Mouse (Mus musculus): ENCODE data around the gene Gm49394. TPM values are rescaled to one million over a fixed set of nuclear protein-coding genes. Genes with fewer than 3 reads are reported as not detected.

The Gm49394 gene
- 0.16 and 0.37 TPM in 2 replicates for polyA plus RNA-seq (2014; fragmentation: Nextera tagmentation; extraction: Ambion mirVana)

GRCm38 (mm10) chr7:142669751-142670625 is at the start of gene Gm49394:
Gm49394 (minus strand) TSS chr7:142669942.
- Histone ChIP-seq H3K4me3 (ENCODE audit: low read depth, low read length) (no peak within 1 kb of the TSS), H3K36me3 (ENCODE audit: control insufficient read depth, insufficient read depth, low read length) (peaks cover 13% of the 10 kb centered on the region; the same call in 1 of the 2 replicates), H3K27me3 (ENCODE audit: control insufficient read depth, insufficient read depth, low read length) (peaks cover 15% of the 10 kb centered on the region), H3K9me3 (replicated peaks; ENCODE audit: control insufficient read depth, low read length) (peaks cover 33% of the 10 kb centered on the region), H3K4me1 (ENCODE audit: control insufficient read depth, insufficient read depth, low read length) (no peaks in the 10 kb centered on the region), H3K4me2 (no peak within 1 kb of the TSS), H3K9ac (ENCODE audit: low read depth, low read length) (no peak within 1 kb of the TSS), H3K27ac (ENCODE audit: low read depth, low read length) (no peak within 1 kb of the TSS)
- ATAC-seq (replicated peaks; ENCODE audit: insufficient number of reproducible peaks, low FRiP score, low TSS enrichment), result no peak; the same call in 1 of the 2 replicates
- 82% methylated on average over 23 of the region's 23 CpGs for WGBS (ENCODE audit: insufficient replicate concordance)

- no peak for ATAC-seq (replicated peaks; ENCODE audit: insufficient number of reproducible peaks, low FRiP score, low TSS enrichment)
- H3K4me3 ChIP-seq (ENCODE audit: low read depth, low read length), result no peak overlapping the region
- no peaks in the 10 kb centered on the region for H3K27me3 ChIP-seq (ENCODE audit: control insufficient read depth, insufficient read depth, low read length)
- H3K9me3 ChIP-seq (replicated peaks; ENCODE audit: control insufficient read depth, low read length), result no peaks in the 10 kb centered on the region
- H3K4me1 ChIP-seq (ENCODE audit: control insufficient read depth, insufficient read depth, low read length), result no peaks in the 10 kb centered on the region
- no peak overlapping the region for H3K27ac ChIP-seq (ENCODE audit: low read depth, low read length)
- 17% methylated on average over 8 of the region's 8 CpGs for WGBS (ENCODE audit: insufficient replicate concordance)
- H3K4me2 ChIP-seq, result peak overlapping the region; percentile 59
- H3K36me3 ChIP-seq (ENCODE audit: control insufficient read depth, insufficient read depth, low read length), result no peaks in the 10 kb centered on the region
- peak overlapping the region; percentile 69 for H3K9ac ChIP-seq (ENCODE audit: low read depth, low read length)
Measured at GRCm38 (mm10) chr7:142714783-142715498, 45.2 kb upstream of the Gm49394 start.

- WGBS (ENCODE audit: insufficient replicate concordance), result 86% methylated on average over 2 of the region's 2 CpGs
- Histone ChIP-seq H3K27ac (ENCODE audit: low read depth, low read length) (no peak overlapping the region), H3K4me2 (no peak overlapping the region), H3K4me1 (ENCODE audit: control insufficient read depth, insufficient read depth, low read length) (no peaks in the 10 kb centered on the region), H3K9me3 (replicated peaks; ENCODE audit: control insufficient read depth, low read length) (no peaks in the 10 kb centered on the region), H3K9ac (ENCODE audit: low read depth, low read length) (no peak overlapping the region), H3K36me3 (ENCODE audit: control insufficient read depth, insufficient read depth, low read length) (no peaks in the 10 kb centered on the region), H3K27me3 (ENCODE audit: control insufficient read depth, insufficient read depth, low read length) (no peaks in the 10 kb centered on the region), H3K4me3 (ENCODE audit: low read depth, low read length) (no peak overlapping the region)
- no peak for ATAC-seq (replicated peaks; ENCODE audit: insufficient number of reproducible peaks, low FRiP score, low TSS enrichment)
Measured at GRCm38 (mm10) chr7:142706873-142707272, 37.1 kb upstream of the Gm49394 start.

- Histone ChIP-seq H3K27me3 (ENCODE audit: control insufficient read depth, insufficient read depth, low read length) (no peaks in the 10 kb centered on the region), H3K9ac (ENCODE audit: low read depth, low read length) (no peak overlapping the region), H3K27ac (ENCODE audit: low read depth, low read length) (no peak overlapping the region), H3K4me2 (no peak overlapping the region), H3K4me3 (ENCODE audit: low read depth, low read length) (no peak overlapping the region), H3K36me3 (ENCODE audit: control insufficient read depth, insufficient read depth, low read length) (no peaks in the 10 kb centered on the region), H3K9me3 (replicated peaks; ENCODE audit: control insufficient read depth, low read length) (no peaks in the 10 kb centered on the region), H3K4me1 (ENCODE audit: control insufficient read depth, insufficient read depth, low read length) (no peaks in the 10 kb centered on the region)
- 57% methylated on average over 5 of the region's 5 CpGs for WGBS (ENCODE audit: insufficient replicate concordance)
- no peak for ATAC-seq (replicated peaks; ENCODE audit: insufficient number of reproducible peaks, low FRiP score, low TSS enrichment)
Measured at GRCm38 (mm10) chr7:142699334-142699860, 29.7 kb upstream of the Gm49394 start.

- no peak overlapping the region for H3K4me2 ChIP-seq
- no peak for ATAC-seq (replicated peaks; ENCODE audit: insufficient number of reproducible peaks, low FRiP score, low TSS enrichment)
- H3K4me3 ChIP-seq (ENCODE audit: low read depth, low read length), result no peak overlapping the region
- no peak overlapping the region for H3K27ac ChIP-seq (ENCODE audit: low read depth, low read length)
- H3K9me3 ChIP-seq (replicated peaks; ENCODE audit: control insufficient read depth, low read length), result no peaks in the 10 kb centered on the region
- H3K9ac ChIP-seq (ENCODE audit: low read depth, low read length), result no peak overlapping the region
- no peaks in the 10 kb centered on the region for H3K4me1 ChIP-seq (ENCODE audit: control insufficient read depth, insufficient read depth, low read length)
- H3K27me3 ChIP-seq (ENCODE audit: control insufficient read depth, insufficient read depth, low read length), result no peaks in the 10 kb centered on the region
- 84% methylated on average over 3 of the region's 3 CpGs for WGBS (ENCODE audit: insufficient replicate concordance)
- H3K36me3 ChIP-seq (ENCODE audit: control insufficient read depth, insufficient read depth, low read length), result no peaks in the 10 kb centered on the region
Measured at GRCm38 (mm10) chr7:142678611-142679010, 8.9 kb upstream of the Gm49394 start.

GRCm38 (mm10) chr7:142675644-142676043 is 5.9 kb upstream of the Gm49394 start:
- Histone ChIP-seq H3K4me3 (ENCODE audit: low read depth, low read length) (no peak overlapping the region), H3K27ac (ENCODE audit: low read depth, low read length) (no peak overlapping the region), H3K27me3 (ENCODE audit: control insufficient read depth, insufficient read depth, low read length) (no peaks in the 10 kb centered on the region), H3K9me3 (replicated peaks; ENCODE audit: control insufficient read depth, low read length) (peaks cover 14% of the 10 kb centered on the region), H3K4me1 (ENCODE audit: control insufficient read depth, insufficient read depth, low read length) (no peaks in the 10 kb centered on the region), H3K9ac (ENCODE audit: low read depth, low read length) (peak overlapping the region; percentile 55; the same call in 1 of the 2 replicates), H3K36me3 (ENCODE audit: control insufficient read depth, insufficient read depth, low read length) (no peaks in the 10 kb centered on the region), H3K4me2 (no peak overlapping the region)
- 4% methylated on average over 3 of the region's 3 CpGs for WGBS (ENCODE audit: insufficient replicate concordance)
- ATAC-seq (replicated peaks; ENCODE audit: insufficient number of reproducible peaks, low FRiP score, low TSS enrichment), result no peak

GRCm38 (mm10) chr7:142675141-142675540 is 5.4 kb upstream of the Gm49394 start:
- ATAC-seq (replicated peaks; ENCODE audit: insufficient number of reproducible peaks, low FRiP score, low TSS enrichment), result no peak
- Histone ChIP-seq H3K4me2 (no peak overlapping the region), H3K9me3 (replicated peaks; ENCODE audit: control insufficient read depth, low read length) (peaks cover 18% of the 10 kb centered on the region), H3K27me3 (ENCODE audit: control insufficient read depth, insufficient read depth, low read length) (no peaks in the 10 kb centered on the region), H3K4me1 (ENCODE audit: control insufficient read depth, insufficient read depth, low read length) (no peaks in the 10 kb centered on the region), H3K27ac (ENCODE audit: low read depth, low read length) (no peak overlapping the region), H3K36me3 (ENCODE audit: control insufficient read depth, insufficient read depth, low read length) (no peaks in the 10 kb centered on the region), H3K4me3 (ENCODE audit: low read depth, low read length) (no peak overlapping the region), H3K9ac (ENCODE audit: low read depth, low read length) (peak overlapping the region; percentile 55; the same call in 1 of the 2 replicates)
- 74% methylated on average over 6 of the region's 6 CpGs for WGBS (ENCODE audit: insufficient replicate concordance)

- Histone ChIP-seq H3K4me2 (no peak overlapping the region), H3K4me3 (ENCODE audit: low read depth, low read length) (no peak overlapping the region), H3K27me3 (ENCODE audit: control insufficient read depth, insufficient read depth, low read length) (no peaks in the 10 kb centered on the region), H3K9me3 (replicated peaks; ENCODE audit: control insufficient read depth, low read length) (peaks cover 33% of the 10 kb centered on the region), H3K9ac (ENCODE audit: low read depth, low read length) (no peak overlapping the region), H3K36me3 (ENCODE audit: control insufficient read depth, insufficient read depth, low read length) (peaks cover 12% of the 10 kb centered on the region; the same call in 1 of the 2 replicates), H3K27ac (ENCODE audit: low read depth, low read length) (no peak overlapping the region), H3K4me1 (ENCODE audit: control insufficient read depth, insufficient read depth, low read length) (no peaks in the 10 kb centered on the region)
- ATAC-seq (replicated peaks; ENCODE audit: insufficient number of reproducible peaks, low FRiP score, low TSS enrichment), result no peak
- WGBS (ENCODE audit: insufficient replicate concordance), result 14% methylated on average over 4 of the region's 4 CpGs
Measured at GRCm38 (mm10) chr7:142672120-142672519, 2.4 kb upstream of the Gm49394 start.
